Mouse (Mus musculus) mouse embryonic stem cell (cell line): Measurements from ENCODE around the gene Vmn1r217.
"Not testable (repeated sequence)": the region's sequence is repeated elsewhere in the genome, so short reads cannot be mapped to it uniquely, and the experiment has no call there.

Source experiments
- in situ Hi-C, 2 experiments: fragments of 300-500 bp; cut with MboI; formaldehyde crosslinking; loops; 1 replicate in 1 of 2; 3 replicates in 1 of 2; pipeline ENCODE4 v1.14.3; 2019 to 2020; ENCODE audit warnings: low sequenced_read_pairs in 2 of 2, low pct_unique_long_range_greater_than_20kb in 1 of 2, mixed read lengths in 1 of 2; ENCODE audit not compliant: unreplicated experiment in 1 of 2

The Vmn1r217 gene

GRCm38 (mm10) chr13:23118126-23118525 is at the start of gene Vmn1r217:
TSS of gene Vmn1r217 (minus strand) at chr13:23118226.
- in situ Hi-C loops = not testable (repeated sequence)

DNA sequence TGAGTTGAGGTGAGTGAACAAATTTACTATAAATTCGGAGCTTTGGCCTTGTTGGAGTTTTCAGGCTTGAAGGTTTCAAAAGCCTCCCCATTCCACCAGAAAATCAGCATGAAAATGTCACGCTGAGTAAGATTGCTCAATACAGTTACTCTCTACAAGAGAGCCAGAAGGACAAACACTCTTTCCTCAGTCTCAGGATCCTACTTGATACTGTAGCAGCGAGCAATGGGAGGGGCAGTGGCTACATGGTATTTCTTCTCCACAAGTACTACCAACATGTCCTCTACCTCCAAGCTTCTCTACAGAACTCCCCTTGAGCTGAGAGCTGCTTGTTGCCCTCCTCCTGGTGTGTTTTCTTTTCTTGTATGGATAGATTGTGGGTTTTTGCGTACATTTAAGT is 48.4 kb upstream of the Vmn1r217 start:
- in situ Hi-C loops = not testable (repeated sequence)

GRCm38 (mm10) chr13:23159012-23159411 is 41.0 kb upstream of the Vmn1r217 start, which contains the start of gene Vmn1r219:
TSS of gene Vmn1r219 (plus strand) at chr13:23159312.
- in situ Hi-C loops = no loop called here

DNA sequence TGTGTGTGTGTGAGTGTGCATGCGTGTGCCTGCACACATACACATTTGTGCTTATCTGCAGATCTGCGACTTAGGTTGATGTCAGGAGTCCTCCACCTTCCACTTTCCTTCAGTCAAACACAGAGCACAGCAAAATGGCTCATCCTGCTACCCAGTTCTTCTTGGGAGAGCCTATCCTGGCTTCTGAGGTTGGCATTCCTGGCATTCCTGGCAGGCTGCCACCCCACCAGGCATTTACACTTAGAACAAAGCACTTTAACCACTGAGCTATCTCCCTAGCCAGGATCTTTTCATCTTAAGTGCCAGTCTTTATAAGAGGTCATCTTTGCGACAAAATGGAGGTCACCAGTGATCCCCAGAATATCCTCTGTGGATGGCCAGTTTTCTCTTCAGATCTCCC is 39.8 kb upstream of the Vmn1r217 start:
- in situ Hi-C loops = no loop called here

DNA sequence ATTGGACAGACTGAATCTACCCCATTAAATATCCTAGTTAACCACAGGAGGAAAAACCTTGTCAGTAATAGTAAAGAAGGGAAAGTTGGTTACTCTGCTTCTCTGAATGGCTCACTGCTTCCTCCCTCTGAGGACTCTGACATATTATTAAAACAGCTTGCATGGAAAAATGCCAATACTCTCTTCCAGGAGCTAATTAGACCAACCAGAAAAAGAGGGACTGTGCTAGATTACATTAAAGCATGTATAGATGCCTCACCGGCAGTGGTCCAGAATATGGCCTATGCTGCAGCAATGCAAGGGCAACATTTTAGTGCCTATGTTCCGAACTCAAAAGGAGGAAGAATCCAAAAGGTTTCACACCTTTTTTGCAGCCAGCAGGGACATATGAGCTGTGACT is 20.9 kb upstream of the Vmn1r217 start:
- in situ Hi-C loops = no loop called here

GRCm38 (mm10) chr13:23133501-23133900 is 15.5 kb upstream of the Vmn1r217 start:
- in situ Hi-C loops = no loop called here

GRCm38 (mm10) chr13:23133099-23133498 is 15.1 kb upstream of the Vmn1r217 start, which contains the start of gene Vmn1r218:
TSS of gene Vmn1r218 (plus strand) at chr13:23133155.
- in situ Hi-C loops = no loop called here

- in situ Hi-C loops = no loop called here
Measured at GRCm38 (mm10) chr13:23120611-23121010, 2.6 kb upstream of the Vmn1r217 start.

DNA sequence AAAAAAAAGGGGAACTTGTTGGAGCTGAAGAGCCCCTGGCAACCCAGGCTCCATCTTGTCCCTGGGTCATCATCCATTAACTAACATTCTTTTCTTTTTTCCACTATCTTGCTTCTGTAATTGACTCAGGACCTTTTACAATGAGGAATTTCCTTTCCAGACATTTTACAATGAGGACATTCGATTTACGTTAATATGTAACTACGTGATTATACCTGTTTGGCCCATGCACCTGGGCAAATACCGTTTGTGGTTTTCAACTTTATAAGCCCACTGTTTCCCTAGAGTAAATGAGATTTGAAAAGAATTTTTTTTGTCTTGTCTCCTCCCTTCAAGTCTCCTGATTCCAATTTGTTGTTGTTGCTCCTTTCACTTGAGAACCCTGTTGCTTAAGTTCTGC is 23.6 kb downstream of the Vmn1r217 start:
- in situ Hi-C loops = no loop called here

DNA sequence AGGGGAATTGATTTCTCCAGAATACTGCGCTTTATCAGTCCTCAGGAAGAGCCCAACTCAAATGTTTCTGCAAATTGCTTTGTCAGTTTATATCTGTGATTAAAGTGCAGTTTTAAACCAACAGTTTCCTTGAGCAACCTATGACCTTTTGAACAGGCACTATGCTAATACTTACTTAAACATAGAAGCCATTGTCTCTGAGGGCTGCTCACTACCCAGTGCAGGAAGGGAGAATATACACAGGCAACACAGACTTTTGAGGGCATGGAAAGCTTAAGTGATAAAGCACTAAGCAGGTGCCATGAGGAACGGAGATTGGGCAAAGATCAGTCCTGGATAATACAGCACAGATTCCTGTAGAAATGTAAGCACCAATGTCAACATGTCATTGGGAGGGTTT is 48.7 kb downstream of the Vmn1r217 start:
- in situ Hi-C loops = no loop called here

GRCm38 (mm10) chr13:23067725-23068124 is 50.3 kb downstream of the Vmn1r217 start, which contains the start of gene Vmn1r215:
TSS of gene Vmn1r215 (plus strand) at chr13:23068025.
- in situ Hi-C loops = no loop called here

- in situ Hi-C loops = no loop called here
Measured at GRCm38 (mm10) chr13:23057778-23058177, 60.2 kb downstream of the Vmn1r217 start.
